Mouse (Mus musculus) heart, adult 18-20 months (tissue): ENCODE data around the gene Tcl1b1. TPM values are rescaled to one million over a fixed set of nuclear protein-coding genes. Genes with fewer than 3 reads are reported as not detected.
A peak's percentile ranks its signal among the peaks of the same experiment; 100 is the strongest.
"Not testable (repeated sequence)": the region's sequence is repeated elsewhere in the genome, so short reads cannot be mapped to it uniquely, and the experiment has no call there.

Experiments
- DNase-seq, 2 experiments: peaks; one replicate each; pipeline ENCODE4 v3.0.0; 2021 to 2022; ENCODE audit warnings: mixed read lengths in 1 of 2
- long read RNA-seq, 2 experiments: library from polyadenylated mRNA; stranded (forward); transcript quantifications; one replicate each; pipeline ENCODE4 v2.0.0; 2021
- total RNA-seq, 2 experiments: library from RNA; stranded (reverse); gene quantifications; 2 replicates each; pipeline ENCODE4 v1.2.3; 2021

The Tcl1b1 gene
- not detected for total RNA-seq
- long read RNA-seq, experiment 1: 0 reads
- long read RNA-seq, experiment 2: 0 reads

DNA sequence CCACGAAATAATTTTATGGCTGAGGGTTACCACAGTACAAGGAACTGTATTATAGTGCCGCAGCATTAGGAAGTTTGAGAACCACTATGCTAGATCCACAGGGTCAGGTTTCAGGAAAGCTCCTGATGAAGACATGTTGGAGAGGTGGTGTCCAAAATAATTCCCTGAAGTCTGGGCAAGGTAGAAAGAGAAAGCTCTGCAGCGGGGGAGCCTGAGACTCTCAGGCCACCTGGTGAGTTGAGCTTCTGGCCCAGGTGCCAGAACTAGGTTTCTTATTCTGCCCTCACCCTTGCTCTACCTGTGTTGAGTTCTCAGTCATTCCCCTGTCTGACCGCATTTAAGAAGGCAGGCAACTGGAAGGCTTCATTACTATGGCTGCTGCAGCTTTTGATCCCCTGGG lies at the start of gene Tcl1b1:
Gene Tcl1b1, plus strand, starts transcription at position 301 of the 400 bp plus-strand sequence.
- DNase-seq: no peak

DNA sequence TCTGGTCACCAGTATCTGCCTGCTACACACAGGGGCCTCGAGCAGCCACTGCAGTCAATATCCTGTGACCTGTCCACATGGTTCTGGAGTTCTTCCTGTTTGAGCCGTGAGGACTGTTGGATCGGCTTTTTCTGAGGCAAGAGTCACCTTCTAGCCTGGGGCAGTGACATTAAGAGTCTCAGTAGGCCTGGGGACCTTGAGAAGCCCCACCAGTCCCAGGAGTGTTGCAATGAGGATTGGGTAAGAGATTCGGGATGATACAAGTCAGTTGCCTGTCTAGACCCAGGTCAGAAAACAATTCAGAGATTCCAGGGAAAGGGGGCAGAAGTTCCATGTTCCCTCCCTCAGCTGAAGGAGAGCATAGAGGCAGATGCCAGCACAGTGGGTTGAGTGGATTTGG lies 49.7 kb upstream of the Tcl1b1 start:
- no peak for DNase-seq

DNA sequence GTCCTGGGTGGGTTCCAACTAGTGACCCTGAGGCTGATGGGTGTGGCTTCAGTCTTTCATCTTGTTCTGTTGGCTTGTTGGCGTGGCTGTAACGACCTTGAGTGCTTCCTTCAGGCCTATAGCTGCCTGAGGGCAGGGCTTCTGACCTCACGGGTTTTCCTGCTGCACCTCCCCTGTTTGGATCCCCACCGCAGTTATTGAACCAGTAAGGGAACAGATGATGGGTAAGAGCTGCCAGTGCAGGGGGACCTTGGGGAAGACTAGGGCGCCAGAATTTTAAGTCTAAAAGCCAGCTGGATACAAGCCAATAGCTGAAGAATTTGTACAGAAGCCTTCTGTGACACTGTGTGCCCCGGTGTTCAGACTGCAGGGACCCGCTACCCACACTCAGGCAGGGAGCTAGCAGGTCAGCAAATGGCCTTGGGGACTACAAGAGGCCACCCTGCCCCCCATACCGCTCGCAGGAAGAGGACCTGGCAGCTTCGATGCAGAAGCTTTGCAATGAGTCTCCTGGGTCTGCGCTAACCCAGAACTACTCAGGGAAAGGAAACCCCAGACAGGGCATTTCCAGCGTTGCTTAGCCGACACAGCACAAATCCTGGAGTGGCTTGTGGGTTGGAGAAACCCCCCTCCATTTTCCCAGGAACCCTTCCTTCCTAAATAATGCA lies 47.0 kb upstream of the Tcl1b1 start:
- DNase-seq: no peak

- DNase-seq: no peak
These were observed 42.8 kb upstream of the Tcl1b1 start for GRCm38 (mm10) chr12:105116648-105117047.

GRCm38 (mm10) chr12:105125362-105125761 lies 34.1 kb upstream of the Tcl1b1 start:
- DNase-seq: no peak

- no peak for DNase-seq
These were observed 33.0 kb upstream of the Tcl1b1 start for GRCm38 (mm10) chr12:105126516-105126915.

DNA sequence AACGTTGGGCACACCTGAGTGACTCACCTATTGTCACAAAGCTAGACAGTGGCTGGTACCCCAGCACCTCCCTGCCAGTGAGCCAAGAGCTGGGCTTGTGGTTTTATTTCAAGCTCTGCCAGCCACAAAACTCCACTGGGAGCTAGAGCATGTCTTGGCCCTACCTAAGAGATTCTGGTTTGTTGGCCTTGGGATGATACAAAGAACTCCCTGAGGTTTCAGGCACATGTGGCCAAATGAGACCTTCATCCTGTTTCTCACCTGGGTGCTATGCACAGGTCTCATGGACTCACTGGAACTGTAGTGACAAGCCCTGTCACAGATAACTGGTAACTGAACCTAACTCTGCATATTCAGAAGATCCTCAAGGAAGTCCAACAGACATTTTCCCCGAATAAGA lies 31.9 kb upstream of the Tcl1b1 start:
- DNase-seq: no peak

DNA sequence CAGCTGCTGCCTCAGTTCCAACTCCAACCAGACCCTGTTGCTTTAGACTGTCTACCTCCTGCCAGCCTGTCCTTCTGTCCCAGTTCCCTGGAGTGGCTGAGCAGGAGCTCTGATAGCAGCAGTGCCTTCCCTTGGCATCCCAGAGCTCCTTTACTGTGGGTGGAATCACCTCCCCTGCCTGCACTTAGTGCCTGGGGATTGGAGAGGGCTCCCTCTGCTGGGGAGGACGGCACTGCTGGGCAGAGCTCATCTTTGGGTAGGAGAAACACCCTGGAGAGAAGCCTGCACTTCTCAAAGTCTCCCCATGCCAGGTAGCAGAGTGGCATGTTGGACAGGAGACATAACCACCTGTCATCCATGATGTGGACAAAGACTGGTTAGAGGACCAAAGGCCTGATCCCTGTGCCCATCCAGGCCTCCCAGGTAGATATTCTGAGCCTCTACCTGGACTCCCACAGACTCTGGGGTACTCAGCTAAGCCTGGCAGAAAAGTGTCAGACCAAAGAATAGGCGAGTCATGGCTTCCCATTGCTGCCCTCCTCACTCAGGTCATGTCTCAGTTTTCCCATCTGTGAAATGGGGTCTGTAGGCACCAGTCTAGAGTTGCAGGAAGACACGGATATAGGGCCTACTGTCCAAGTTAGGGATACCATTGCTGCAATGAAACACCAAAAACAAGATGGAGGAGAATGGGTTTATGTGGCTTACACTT lies 29.8 kb upstream of the Tcl1b1 start:
- DNase-seq: not testable (repeated sequence)

DNA sequence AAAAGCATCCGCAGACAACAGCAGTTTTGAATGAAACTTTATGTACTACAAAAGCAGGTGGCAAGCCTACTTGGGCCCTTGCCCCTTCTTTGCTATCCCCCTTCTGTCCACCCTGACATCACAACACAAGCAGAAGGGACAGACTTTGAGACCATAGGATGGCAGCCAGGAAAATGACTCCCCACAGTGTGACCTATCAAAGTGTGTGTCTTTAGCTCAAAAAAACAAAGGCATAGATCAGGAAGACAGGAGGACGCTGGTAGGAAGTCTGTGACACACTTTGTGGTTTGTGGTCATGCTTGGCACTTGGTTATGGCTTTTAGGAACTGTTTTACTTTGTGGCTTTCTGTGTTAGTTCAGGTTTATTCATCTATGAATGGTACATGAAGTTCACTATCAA lies 25.3 kb upstream of the Tcl1b1 start:
- not testable (repeated sequence) for DNase-seq

GRCm38 (mm10) chr12:105134826-105135225 lies 24.7 kb upstream of the Tcl1b1 start:
- not testable (repeated sequence) for DNase-seq

- not testable (repeated sequence) for DNase-seq
These were observed 21.8 kb upstream of the Tcl1b1 start for GRCm38 (mm10) chr12:105137729-105138128.

GRCm38 (mm10) chr12:105143096-105143495 lies 16.4 kb upstream of the Tcl1b1 start:
- DNase-seq: no peak

- DNase-seq: not testable (repeated sequence)
These were observed 14.6 kb upstream of the Tcl1b1 start for GRCm38 (mm10) chr12:105144928-105145327.

- DNase-seq: no peak
These were observed 13.8 kb upstream of the Tcl1b1 start, which contains the start of gene Tcl1b2 for GRCm38 (mm10) chr12:105145714-105146113. Gene Tcl1b2 (plus strand): TSS chr12:105146014.

- peak in 1 of 2 experiments; percentile 14 for DNase-seq
These were observed 4.2 kb upstream of the Tcl1b1 start for GRCm38 (mm10) chr12:105155286-105155685.

GRCm38 (mm10) chr12:105158842-105159241 lies 648 bp upstream of the Tcl1b1 start:
- no peak for DNase-seq

DNA sequence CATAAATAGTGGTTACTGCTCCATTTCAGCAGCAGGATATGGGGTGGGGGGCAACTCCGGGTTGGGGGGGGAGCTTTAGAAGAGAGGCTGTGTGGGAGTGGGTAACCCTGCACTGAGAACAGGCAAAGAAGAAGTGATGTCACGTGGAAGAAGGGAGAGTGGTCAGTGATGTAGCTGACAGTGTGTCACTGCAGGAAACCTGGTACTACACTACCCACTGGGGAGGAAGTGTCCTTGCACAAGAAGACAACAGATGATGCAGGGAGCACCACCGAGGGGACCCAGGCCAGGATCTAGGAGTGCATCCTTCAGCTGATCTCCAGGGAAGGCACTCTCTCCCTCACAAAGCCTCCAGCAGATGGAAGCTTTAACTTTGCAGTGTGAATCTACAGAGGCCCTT lies 7.2 kb downstream of the Tcl1b1 start:
- DNase-seq: no peak

GRCm38 (mm10) chr12:105173366-105173765 lies 13.9 kb downstream of the Tcl1b1 start:
- DNase-seq: no peak

GRCm38 (mm10) chr12:105174318-105174717 lies 14.8 kb downstream of the Tcl1b1 start:
- peak; percentile 11 to 61 for DNase-seq

DNA sequence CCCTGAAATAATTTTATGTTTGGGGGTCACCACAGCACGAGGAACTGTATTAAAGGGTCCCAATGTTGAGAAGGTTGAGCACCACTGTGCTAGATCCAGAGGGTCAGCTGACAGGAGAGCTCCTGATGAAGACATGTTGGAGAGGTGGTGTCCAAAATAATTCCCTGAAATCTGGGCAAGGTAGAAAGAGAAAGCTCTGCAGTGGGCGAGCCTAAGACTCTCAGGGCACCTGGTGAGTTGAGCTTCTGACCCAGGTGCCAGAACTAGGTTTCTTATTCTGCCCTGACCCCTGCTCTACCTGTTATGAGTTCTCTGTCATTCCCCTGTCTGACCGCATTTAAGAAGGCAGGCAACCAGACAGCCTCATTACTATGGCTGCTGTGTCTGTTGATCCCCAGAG lies 16.6 kb downstream of the Tcl1b1 start, which contains the start of gene Tcl1b5:
Gene Tcl1b5, plus strand, starts transcription at position 301 of the 400 bp plus-strand sequence.
- not testable (repeated sequence) for DNase-seq

- DNase-seq: not testable (repeated sequence)
These were observed 21.7 kb downstream of the Tcl1b1 start for GRCm38 (mm10) chr12:105181040-105181644.

DNA sequence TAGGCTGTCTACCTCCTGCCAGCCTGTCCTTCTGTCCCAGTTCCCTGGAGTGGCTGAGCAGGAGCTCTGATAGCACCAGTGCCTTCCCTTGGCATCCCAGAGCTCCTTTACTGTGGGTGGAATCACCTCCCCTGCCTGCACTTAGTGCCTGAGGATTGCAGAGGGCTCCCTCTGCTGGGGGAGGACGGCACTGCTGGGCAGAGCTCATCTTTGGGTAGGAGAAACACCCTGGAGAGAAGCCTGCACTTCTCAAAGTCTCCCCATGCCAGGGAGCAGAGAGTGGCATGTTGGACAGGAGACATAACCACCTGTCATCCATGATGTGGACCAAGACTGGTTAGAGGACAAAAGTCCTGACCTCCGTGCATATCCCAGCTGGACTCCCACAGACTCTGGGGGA lies 29.5 kb downstream of the Tcl1b1 start:
- DNase-seq: peak in 1 of 2 experiments; percentile 8

DNA sequence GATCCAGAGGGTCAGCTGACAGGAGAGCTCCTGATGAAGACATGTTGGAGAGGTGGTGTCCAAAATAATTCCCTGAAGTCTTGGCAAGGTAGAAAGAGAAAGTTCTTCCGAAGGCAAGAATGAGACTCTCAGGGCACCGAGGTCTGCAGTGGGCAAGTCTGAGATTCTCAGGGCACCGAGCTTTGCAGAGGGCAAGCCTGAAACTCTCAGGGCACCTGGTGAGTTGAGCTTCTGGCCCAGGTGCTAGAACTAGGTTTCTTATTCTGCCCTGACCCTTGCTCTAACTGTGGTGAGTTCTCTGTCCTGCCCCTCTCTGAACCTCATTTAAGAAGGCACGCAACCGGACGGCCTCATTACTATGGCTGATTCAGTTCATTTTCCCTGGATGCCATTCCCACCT lies 31.3 kb downstream of the Tcl1b1 start, which contains the start of gene Tcl1b3:
Gene Tcl1b3, plus strand, starts transcription at position 301 of the 400 bp plus-strand sequence.
- DNase-seq: not testable (repeated sequence)
